Mouse (Mus musculus) adrenal gland, adult 10 weeks (tissue): ENCODE measurements around the gene Stmn1. TPM values are rescaled to one million over a fixed set of nuclear protein-coding genes. Genes with fewer than 3 reads are reported as not detected.

Source experiments
- polyA plus RNA-seq: library from polyadenylated mRNA; stranded (reverse); fragments of 350-450 nt; fragmentation: Illumina TruSeq; extraction: RNeasy Lipid Tissue Mini Kit (QIAGEN cat#74804); gene quantifications from one replicate; pipeline ENCODE4 v1.2.3, GENCODE M21; 2014; ENCODE audit warnings: low read depth, low replicate concordance

The Stmn1 gene
- polyA plus RNA-seq, result 34.7 TPM

GRCm38 (mm10) chr4:134468215-134468575, at the start of gene Stmn1:
Gene Stmn1, plus strand, starts transcription at chr4:134468320.

GRCm38 (mm10) chr4:134496595-134497210, 28.6 kb downstream of the Stmn1 start, which contains the start of gene Paqr7:
Gene Paqr7, plus strand, starts transcription at chr4:134496697.

GRCm38 (mm10) chr4:134510845-134511411, 42.8 kb downstream of the Stmn1 start, which contains the start of gene Aunip:
Gene Aunip, plus strand, starts transcription at chr4:134510999.

Other genes with a start within 250 kb of the Stmn1 start
- not detected for gene Catsper4, start 240.9 kb upstream of the Stmn1 start, polyA plus RNA-seq
- gene Cnksr1, start 229.9 kb upstream of the Stmn1 start, polyA plus RNA-seq, result not detected
- not detected for gene E130218I03Rik, start 224.7 kb upstream of the Stmn1 start, polyA plus RNA-seq
- gene Zfp593, start 222.7 kb upstream of the Stmn1 start, polyA plus RNA-seq, result 0.70 TPM
- gene Gm30191, start 221.4 kb upstream of the Stmn1 start, polyA plus RNA-seq, result not detected
- not detected for gene Grrp1, start 214.2 kb upstream of the Stmn1 start, polyA plus RNA-seq
- 23.7 TPM for gene Pdik1l, start 180.4 kb upstream of the Stmn1 start, polyA plus RNA-seq
- not detected for gene Trim63, start 153.2 kb upstream of the Stmn1 start, polyA plus RNA-seq
- 20.3 TPM for gene Slc30a2, start 125.1 kb upstream of the Stmn1 start, polyA plus RNA-seq
- 0.41 TPM for gene Extl1, start 84.5 kb upstream of the Stmn1 start, polyA plus RNA-seq
- gene Pafah2, start 72.0 kb upstream of the Stmn1 start, polyA plus RNA-seq, result 6.1 TPM
- 21.2 TPM for gene Paqr7, start 28.4 kb downstream of the Stmn1 start, polyA plus RNA-seq
- 0.64 TPM for gene Aunip, start 42.7 kb downstream of the Stmn1 start, polyA plus RNA-seq
- 62.9 TPM for gene Mtfr1l, start 67.1 kb downstream of the Stmn1 start, polyA plus RNA-seq
- 4.4 TPM for gene Selenon, start 83.8 kb downstream of the Stmn1 start, polyA plus RNA-seq
- gene Man1c1, start 236.0 kb downstream of the Stmn1 start, polyA plus RNA-seq, result 11.4 TPM